Mouse (Mus musculus) embryonic facial prominence, embryonic 15.5 days (tissue): ENCODE measurements around the gene Npat. TPM values are rescaled to one million over a fixed set of nuclear protein-coding genes. Genes with fewer than 3 reads are reported as not detected.
A peak's percentile ranks its signal among the peaks of the same experiment; 100 is the strongest.

ENCODE experiments used
- ATAC-seq: fragments of 200-750 bp; cut with Nextera tagmentation; 2 replicates; pipeline ENCODE4 v1.8.0; 2017; ENCODE audit warnings: low read depth, moderate TSS enrichment; ENCODE audit not compliant: insufficient number of reproducible peaks, low FRiP score, low TSS enrichment
- H3K27ac ChIP-seq: fragments of 300-500 bp; sonication (generic); replicated peaks from 2 replicates; pipeline ENCODE4 v1.5.1; 2015; ENCODE audit warnings: mild to moderate bottlenecking, inconsistent platforms
- H3K27me3 ChIP-seq: fragments of 300-500 bp; sonication (generic); 2 replicates; pipeline ENCODE4 v1.6.1; 2015; ENCODE audit warnings: inconsistent platforms
- H3K36me3 ChIP-seq: fragments of 300-500 bp; sonication (generic); 2 replicates; pipeline ENCODE4 v1.6.1; 2015; ENCODE audit warnings: mild to moderate bottlenecking, inconsistent platforms
- H3K4me1 ChIP-seq: fragments of 300-500 bp; sonication (generic); 2 replicates; pipeline ENCODE4 v1.6.1; 2015; ENCODE audit warnings: inconsistent platforms
- H3K4me2 ChIP-seq: fragments of 300-500 bp; sonication (generic); replicated peaks from 2 replicates; pipeline ENCODE4 v1.6.1; 2015; ENCODE audit warnings: mild to moderate bottlenecking, inconsistent platforms
- H3K4me3 ChIP-seq: fragments of 300-500 bp; sonication (generic); replicated peaks from 2 replicates; pipeline ENCODE4 v1.5.1; 2015; ENCODE audit warnings: mild to moderate bottlenecking, inconsistent platforms
- H3K9ac ChIP-seq: fragments of 300-500 bp; sonication (generic); 2 replicates; pipeline ENCODE4 v1.6.1; 2015; ENCODE audit warnings: inconsistent platforms
- H3K9me3 ChIP-seq: fragments of 300-500 bp; sonication (generic); replicated peaks from 2 replicates; pipeline ENCODE4 v1.6.1; 2016; ENCODE audit warnings: inconsistent platforms
- WGBS: fragments of 180-500 bp; shearing (Covaris S2); methylation state at CpG from one replicate; pipeline ENCODE4 v1.1.7; 2015; 5-methylcytosine and 5-hydroxymethylcytosine counted together
- polyA plus RNA-seq: library from polyadenylated mRNA; unstranded; fragments of >200 nt; fragmentation: Nextera tagmentation; extraction: Ambion mirVana; gene quantifications from 2 replicates; pipeline ENCODE4 v1.2.1, GENCODE M21; 2015

Npat gene
- polyA plus RNA-seq: 16.1 and 17.4 TPM in 2 replicates

- peak within 1 kb of the TSS; percentile 77 for H3K4me3 ChIP-seq
Measured at GRCm38 (mm10) chr9:53536558-53537320, at the start of gene Npat, which contains the start of gene Atm. TSS of gene Npat (plus strand) at chr9:53537047. TSS of gene Atm (minus strand) at chr9:53536740.

GRCm38 (mm10) chr9:53508053-53508452 is 28.8 kb upstream of the Npat start:
- WGBS: 86% methylated on average over 7 of the region's 7 CpGs
- Histone ChIP-seq H3K36me3 (peaks cover 19% of the 10 kb centered on the region), H3K4me3 (no peak overlapping the region), H3K4me1 (no peaks in the 10 kb centered on the region), H3K9me3 (no peaks in the 10 kb centered on the region), H3K4me2 (no peak overlapping the region), H3K27ac (no peak overlapping the region), H3K27me3 (no peaks in the 10 kb centered on the region), H3K9ac (no peak overlapping the region)
- ATAC-seq: no peak

More at GRCm38 (mm10) chr9:53536558-53537320, at the start of gene Npat, which contains the start of gene Atm:
- Histone ChIP-seq H3K4me1 (peaks cover 23% of the 10 kb centered on the region), H3K9ac (peak within 1 kb of the TSS; percentile 88), H3K9me3 (no peaks in the 10 kb centered on the region), H3K4me2 (peak within 1 kb of the TSS; percentile 70), H3K27me3 (no peaks in the 10 kb centered on the region), H3K27ac (peak within 1 kb of the TSS; percentile 93), H3K36me3 (no peaks in the 10 kb centered on the region)
- ATAC-seq: peak; percentile 100
- WGBS: under 1% methylated on average over 69 of the region's 69 CpGs

GRCm38 (mm10) chr9:53514091-53514490 is 22.8 kb upstream of the Npat start:
- Histone ChIP-seq H3K36me3 (peaks cover 19% of the 10 kb centered on the region), H3K4me1 (no peaks in the 10 kb centered on the region), H3K27me3 (no peaks in the 10 kb centered on the region), H3K4me2 (no peak overlapping the region), H3K27ac (no peak overlapping the region), H3K9ac (no peak overlapping the region), H3K9me3 (no peaks in the 10 kb centered on the region), H3K4me3 (no peak overlapping the region)
- no peak for ATAC-seq

- H3K9ac ChIP-seq: no peak overlapping the region
- no peaks in the 10 kb centered on the region for H3K4me1 ChIP-seq
- WGBS: 75% methylated on average over 9 of the region's 9 CpGs
- no peak for ATAC-seq
- H3K4me2 ChIP-seq: no peak overlapping the region
- H3K27ac ChIP-seq: no peak overlapping the region
- H3K36me3 ChIP-seq: peaks cover 15% of the 10 kb centered on the region; the same call in 1 of the 2 replicates
- no peaks in the 10 kb centered on the region for H3K9me3 ChIP-seq
- H3K27me3 ChIP-seq: no peaks in the 10 kb centered on the region
- H3K4me3 ChIP-seq: no peak overlapping the region
Measured at GRCm38 (mm10) chr9:53517373-53518009, 19.4 kb upstream of the Npat start.

- WGBS: 17% methylated on average over 17 of the region's 17 CpGs
- no peaks in the 10 kb centered on the region for H3K27me3 ChIP-seq
- no peaks in the 10 kb centered on the region for H3K9me3 ChIP-seq
- H3K36me3 ChIP-seq: peaks cover 4% of the 10 kb centered on the region
- H3K4me1 ChIP-seq: peaks cover 23% of the 10 kb centered on the region
- peak overlapping the region; percentile 70 for H3K4me2 ChIP-seq
- H3K27ac ChIP-seq: peak overlapping the region; percentile 91
- H3K9ac ChIP-seq: peak overlapping the region; percentile 39
- no peak for ATAC-seq
- peak overlapping the region; percentile 77 for H3K4me3 ChIP-seq
Measured at GRCm38 (mm10) chr9:53535416-53536320, 1.2 kb upstream of the Npat start.

GRCm38 (mm10) chr9:53537336-53537965 is 604 bp downstream of the Npat start:
- WGBS: under 1% methylated on average over 32 of the region's 34 CpGs

GRCm38 (mm10) chr9:53570662-53571061 is 33.8 kb downstream of the Npat start:
- Histone ChIP-seq H3K4me1 (no peaks in the 10 kb centered on the region), H3K4me3 (no peak overlapping the region), H3K9me3 (no peaks in the 10 kb centered on the region), H3K36me3 (peaks cover 55% of the 10 kb centered on the region), H3K27me3 (no peaks in the 10 kb centered on the region), H3K27ac (no peak overlapping the region), H3K9ac (no peak overlapping the region), H3K4me2 (no peak overlapping the region)
- no peak for ATAC-seq
- WGBS: 90% methylated on average over 6 of the region's 6 CpGs

More at GRCm38 (mm10) chr9:53537336-53537965, 604 bp downstream of the Npat start:
- Histone ChIP-seq H3K36me3 (no peaks in the 10 kb centered on the region), H3K9me3 (no peaks in the 10 kb centered on the region), H3K4me3 (peak overlapping the region; percentile 77), H3K9ac (peak overlapping the region; percentile 88), H3K4me2 (peak overlapping the region; percentile 55), H3K27me3 (no peaks in the 10 kb centered on the region), H3K27ac (peak overlapping the region; percentile 93), H3K4me1 (peaks cover 23% of the 10 kb centered on the region)
- ATAC-seq: 0 out of 2 replicates have a peak, but pooled peaks have one; percentile 1

- WGBS: 96% methylated on average over 7 of the region's 7 CpGs
- Histone ChIP-seq H3K27ac (no peak overlapping the region), H3K4me1 (0 out of 2 replicates have a peak, but pooled peaks cover 7% of the 10 kb centered on the region), H3K36me3 (peaks cover 37% of the 10 kb centered on the region), H3K27me3 (no peaks in the 10 kb centered on the region), H3K9me3 (no peaks in the 10 kb centered on the region), H3K4me3 (no peak overlapping the region), H3K4me2 (no peak overlapping the region), H3K9ac (no peak overlapping the region)
- no peak for ATAC-seq
Measured at GRCm38 (mm10) chr9:53572516-53573307, 35.9 kb downstream of the Npat start.

- Histone ChIP-seq H3K27ac (peak overlapping the region; percentile 48; the same call in 1 of the 2 replicates), H3K36me3 (peaks cover 35% of the 10 kb centered on the region), H3K4me2 (no peak overlapping the region), H3K27me3 (no peaks in the 10 kb centered on the region), H3K4me3 (no peak overlapping the region), H3K9ac (no peak overlapping the region), H3K4me1 (0 out of 2 replicates have a peak, but pooled peaks cover 7% of the 10 kb centered on the region), H3K9me3 (no peaks in the 10 kb centered on the region)
- ATAC-seq: no peak
- WGBS: 42% methylated on average over 5 of the region's 5 CpGs
Measured at GRCm38 (mm10) chr9:53575721-53576120, 38.9 kb downstream of the Npat start.

GRCm38 (mm10) chr9:53581870-53582269 is 45.0 kb downstream of the Npat start:
- H3K9ac ChIP-seq: no peak overlapping the region
- H3K27ac ChIP-seq: no peak overlapping the region
- no peaks in the 10 kb centered on the region for H3K4me1 ChIP-seq
- WGBS: 74% methylated on average over 4 of the region's 4 CpGs
- H3K4me3 ChIP-seq: no peak overlapping the region
- H3K9me3 ChIP-seq: no peaks in the 10 kb centered on the region
- no peak for ATAC-seq
- no peak overlapping the region for H3K4me2 ChIP-seq
- H3K27me3 ChIP-seq: no peaks in the 10 kb centered on the region
- peaks cover 57% of the 10 kb centered on the region for H3K36me3 ChIP-seq
